Mouse (Mus musculus) skeletal muscle tissue, adult 2 months (tissue): ENCODE measurements around the gene Arhgap22.
A peak's percentile ranks its signal among the peaks of the same experiment; 100 is the strongest.

Source experiments
- DNase-seq: peaks from one replicate; pipeline ENCODE4 v3.0.0-alpha.2; 2012; ENCODE audit warnings: low read depth, low spot score

Gene Arhgap22

GRCm38 (mm10) chr14:33366891-33367777 is 153.3 kb downstream of the Arhgap22 start:
- DNase-seq: no peak

GRCm38 (mm10) chr14:33369375-33369774 is 155.5 kb downstream of the Arhgap22 start:
- DNase-seq: no peak

- no peak for DNase-seq
These were observed 156.2 kb downstream of the Arhgap22 start for GRCm38 (mm10) chr14:33370056-33370455.

GRCm38 (mm10) chr14:33371248-33371647 is 157.4 kb downstream of the Arhgap22 start:
- DNase-seq: peak; percentile 49

- DNase-seq: no peak
These were observed 159.4 kb downstream of the Arhgap22 start for GRCm38 (mm10) chr14:33373271-33373670.

- DNase-seq: no peak
These were observed 160.3 kb downstream of the Arhgap22 start for GRCm38 (mm10) chr14:33374089-33374488.

GRCm38 (mm10) chr14:33377211-33377610 is 163.4 kb downstream of the Arhgap22 start:
- DNase-seq: no peak

GRCm38 (mm10) chr14:33378723-33379122 is 164.9 kb downstream of the Arhgap22 start:
- DNase-seq: no peak

- no peak for DNase-seq
These were observed 167.1 kb downstream of the Arhgap22 start for GRCm38 (mm10) chr14:33380830-33381457.

- no peak for DNase-seq
These were observed 184.4 kb downstream of the Arhgap22 start for GRCm38 (mm10) chr14:33398065-33398860.

- peak; percentile 13 for DNase-seq
These were observed 186.2 kb downstream of the Arhgap22 start for GRCm38 (mm10) chr14:33400019-33400418.

- no peak for DNase-seq
These were observed 188.5 kb downstream of the Arhgap22 start for GRCm38 (mm10) chr14:33402331-33402730.

GRCm38 (mm10) chr14:33415746-33416145 is 201.9 kb downstream of the Arhgap22 start:
- no peak for DNase-seq

GRCm38 (mm10) chr14:33418311-33418909 is 204.6 kb downstream of the Arhgap22 start:
- DNase-seq: no peak
